In the genomic region with DNA sequence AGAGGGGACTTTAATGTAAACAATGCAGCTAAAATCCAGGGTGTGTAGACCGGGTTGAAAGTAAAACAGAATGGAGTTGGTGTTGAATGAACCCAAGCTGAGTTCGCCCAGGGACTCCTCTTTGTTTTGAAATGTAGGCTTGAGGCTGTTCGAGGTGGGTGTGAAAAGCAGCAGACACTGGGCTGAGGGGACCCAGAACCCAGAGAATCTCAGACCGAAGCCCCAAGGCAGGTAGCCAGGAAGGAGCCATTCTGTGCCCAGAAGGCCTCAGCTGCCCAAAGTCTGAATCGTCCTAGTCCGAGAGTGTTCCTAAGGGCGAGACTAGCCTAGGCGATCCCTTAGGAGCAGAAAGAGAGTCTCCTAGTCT, we compare ENCODE assay signal across 15 mouse cellular contexts. TPM values are rescaled to one million over a fixed set of nuclear protein-coding genes. Genes with fewer than 3 reads are reported as not detected.
DNase-seq lines count a peak whose midpoint lies in the region; ATAC-seq and TF ChIP-seq lines count a peak whose summit lies in the region.
"Had no signal": no experiment of that assay in that cellular context is flagged by ENCODE, and none has a peak within 500 bp of the region (broad histone marks: within the 10 kb centered on the region; RNA-seq: fewer than 3 reads in every experiment).

No protein-coding gene starts in this region.

- peaks cover 42% of the 10 kb centered on the region for H3K27me3 ChIP-seq in kidney, adult 2 months (replicated peaks; ENCODE audit: control insufficient read depth, insufficient read depth, low read length)
- H3K27me3 ChIP-seq in embryonic facial prominence, embryonic 10.5 days (replicated peaks; ENCODE audit: low read depth, poor library complexity, severe bottlenecking), result peaks cover 100% of the 10 kb centered on the region
- H3K27me3 ChIP-seq in limb, embryonic 12.5 days, result peaks cover 96% of the 10 kb centered on the region

- H3K4me2 ChIP-seq in limb, embryonic 12.5 days, result peak overlapping the region; percentile 51; the same call in 1 of the 2 replicates

- no peak overlapping the region for H3K27ac ChIP-seq in kidney, adult 2 months (ENCODE audit: insufficient read depth, low read depth, low read length)
- H3K27ac ChIP-seq in embryonic facial prominence, embryonic 10.5 days (replicated peaks), result peak overlapping the region; percentile 75; the same call in 1 of the 2 replicates
- no peak overlapping the region for H3K27ac ChIP-seq in limb, embryonic 12.5 days

- peak; percentile 39 for DNase-seq in kidney, adult 2 months
- DNase-seq in kidney, adult 9 months, result no peak
- DNase-seq in ZHBTc4 (ENCODE audit: low read depth, low spot score), result peak; percentile 53
- DNase-seq in embryonic facial prominence, embryonic 10.5 days (ENCODE audit: low spot score), result no peak
- DNase-seq in thymus, postnatal 4 days, result no peak
- DNase-seq in layer of hippocampus, adult 8-10 months (ENCODE audit: low spot score in 2 of 2), result no peak
- no peak for DNase-seq in Muller cell, postnatal 12 days (ENCODE audit: inconsistent ontology term)
- DNase-seq: adrenal gland, postnatal 10 days had no signal

- no peak overlapping the region for H3K4me3 ChIP-seq in kidney, adult 2 months (ENCODE audit: insufficient read depth, low read depth, low read length)
- H3K4me3 ChIP-seq in embryonic facial prominence, embryonic 10.5 days, result peak overlapping the region; percentile 57
- peak overlapping the region; percentile 45 for H3K4me3 ChIP-seq in limb, embryonic 12.5 days (replicated peaks)
- H3K4me3 ChIP-seq: myocyte had no signal

- no peak for TF ChIP-seq CTCF in kidney, adult 2 months (conservative IDR thresholded peaks at IDR 0.05; ENCODE audit: insufficient read depth, insufficient read length, low read depth, low read length)

- 36% methylated on average over 8 of the region's 8 CpGs for WGBS in kidney, adult 2 months
- 2% methylated on average over 8 of the region's 8 CpGs for WGBS in embryonic facial prominence, embryonic 10.5 days
- 10% methylated on average over 8 of the region's 8 CpGs for WGBS in limb, embryonic 12.5 days

- H3K4me1 ChIP-seq in kidney, adult 2 months (ENCODE audit: control insufficient read depth, insufficient read depth, low read length), result 0 out of 2 replicates have a peak, but pooled peaks cover 3% of the 10 kb centered on the region
- peaks cover 75% of the 10 kb centered on the region for H3K4me1 ChIP-seq in embryonic facial prominence, embryonic 10.5 days
- peaks cover 63% of the 10 kb centered on the region for H3K4me1 ChIP-seq in limb, embryonic 12.5 days (replicated peaks)

- no peak for TF ChIP-seq POLR2A in kidney, adult 2 months (IDR thresholded peaks at IDR 0.05; ENCODE audit: low read depth, low read length)

- H3K9ac ChIP-seq in limb, embryonic 12.5 days (replicated peaks), result no peak overlapping the region

- ATAC-seq in limb, embryonic 12.5 days (ENCODE audit: insufficient number of reproducible peaks, insufficient read depth, low FRiP score, low TSS enrichment, low read depth), result no peak
- ATAC-seq: lung, postnatal 0 days had no signal

- no peaks in the 10 kb centered on the region for H3K36me3 ChIP-seq in kidney, adult 2 months (ENCODE audit: control insufficient read depth, insufficient read depth, low read length)
- no peaks in the 10 kb centered on the region for H3K36me3 ChIP-seq in embryonic facial prominence, embryonic 10.5 days (replicated peaks)
- H3K36me3 ChIP-seq in limb, embryonic 12.5 days, result no peaks in the 10 kb centered on the region

- no peaks in the 10 kb centered on the region for H3K9me3 ChIP-seq in embryonic facial prominence, embryonic 10.5 days
- no peaks in the 10 kb centered on the region for H3K9me3 ChIP-seq in limb, embryonic 12.5 days

RNA-seq across cellular contexts. Expression of a gene that starts 4.8 kb away (rescaled TPM):
- polyA plus RNA-seq in kidney, adult 2 months (2012; rRNA removed), result 0.05 TPM in 1 of 2 replicates, not detected in the other
- 18.7 and 20.4 TPM in 2 replicates for polyA plus RNA-seq in embryonic facial prominence, embryonic 10.5 days (2016; fragmentation: Nextera tagmentation; extraction: Ambion mirVana)
- 2.3 and 3.6 TPM in 2 replicates for polyA plus RNA-seq in limb, embryonic 12.5 days (2016; fragmentation: Nextera tagmentation; extraction: Ambion mirVana)
- total RNA-seq in layer of hippocampus, adult 8-10 months (2022), result under 1 TPM in 1 of 4 experiments, not detected in 3; 0.41 TPM
- total RNA-seq: adrenal gland, postnatal 10 days; gastrocnemius, postnatal 4 days; left cerebral cortex, postnatal 25 days; MEL had no signal
- polyA plus RNA-seq: kidney, embryonic 16.5 days had no signal

RNA-seq across cellular contexts. Expression of a gene that starts 31.3 kb away (rescaled TPM):
- polyA plus RNA-seq in kidney, adult 2 months (2012; rRNA removed), result 157 and 192 TPM in 2 replicates
- 156 and 159 TPM in 2 replicates for polyA plus RNA-seq in embryonic facial prominence, embryonic 10.5 days (2016; fragmentation: Nextera tagmentation; extraction: Ambion mirVana)
- 183 and 192 TPM in 2 replicates for polyA plus RNA-seq in limb, embryonic 12.5 days (2016; fragmentation: Nextera tagmentation; extraction: Ambion mirVana)
- total RNA-seq in layer of hippocampus, adult 8-10 months (2022), result 10 to 100 TPM; 34.6 to 44.8 (median 40.8) TPM

Comparison
In these comparisons a context has a peak if more than half of its experiments do, and no peak if none do; other contexts are left out.
1. DNase-seq: peak in kidney, adult 2 months (single experiment) and ZHBTc4 (single experiment); none in kidney, adult 9 months (single experiment), embryonic facial prominence, embryonic 10.5 days (single experiment), thymus, postnatal 4 days (single experiment), layer of hippocampus, adult 8-10 months (0 of 2) and Muller cell, postnatal 12 days (single experiment).